Mouse (Mus musculus): ENCODE data around the gene Mlkl.

The Mlkl gene

DNA sequence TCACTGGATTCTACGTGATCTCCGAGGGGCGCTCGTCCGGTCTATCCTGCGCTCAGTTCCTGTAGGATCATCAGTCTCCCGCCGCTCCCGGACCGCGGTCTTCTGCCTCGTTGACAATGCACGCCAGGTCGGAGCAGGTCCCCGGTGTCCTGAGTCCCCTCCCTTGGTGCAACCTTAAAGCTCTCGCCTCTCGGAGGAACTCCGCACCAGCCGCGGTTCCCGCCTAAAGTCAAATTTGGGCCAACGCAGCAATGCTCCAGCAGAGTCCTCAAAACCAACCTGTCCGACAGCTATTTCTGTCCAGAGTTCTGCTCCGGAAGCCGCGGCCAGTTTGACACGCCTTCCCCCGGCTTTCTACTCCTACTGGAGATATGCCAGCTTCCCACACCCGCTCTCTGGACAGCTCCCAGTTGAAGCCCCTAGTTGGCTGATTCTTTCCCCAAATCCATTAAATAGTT, at the start of gene Mlkl:
TSS of gene Mlkl (minus strand) at position 288 of the 458 bp plus-strand sequence.
- CTCF ChIA-PET: no interaction called here

DNA sequence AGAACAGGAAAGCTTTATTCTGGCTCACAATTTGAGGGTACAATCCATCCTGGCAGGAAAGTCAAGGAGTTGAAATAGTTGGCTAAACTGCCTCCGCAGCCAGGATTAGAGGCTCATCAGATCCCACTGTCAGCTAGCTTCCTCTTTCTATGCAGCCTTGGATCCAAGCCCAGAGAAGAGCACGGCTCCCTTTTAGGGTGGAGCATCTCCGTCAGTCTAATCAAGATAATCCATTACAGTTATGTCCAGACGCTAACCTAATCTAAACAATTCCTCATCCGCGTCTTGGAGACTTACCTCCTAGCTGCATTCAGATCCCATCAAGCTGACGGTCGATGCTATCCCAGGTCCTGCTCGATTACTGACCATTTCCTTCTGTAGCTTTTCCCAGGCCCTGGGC, 47.9 kb upstream of the Mlkl start:
- CTCF ChIA-PET: no interaction called here

DNA sequence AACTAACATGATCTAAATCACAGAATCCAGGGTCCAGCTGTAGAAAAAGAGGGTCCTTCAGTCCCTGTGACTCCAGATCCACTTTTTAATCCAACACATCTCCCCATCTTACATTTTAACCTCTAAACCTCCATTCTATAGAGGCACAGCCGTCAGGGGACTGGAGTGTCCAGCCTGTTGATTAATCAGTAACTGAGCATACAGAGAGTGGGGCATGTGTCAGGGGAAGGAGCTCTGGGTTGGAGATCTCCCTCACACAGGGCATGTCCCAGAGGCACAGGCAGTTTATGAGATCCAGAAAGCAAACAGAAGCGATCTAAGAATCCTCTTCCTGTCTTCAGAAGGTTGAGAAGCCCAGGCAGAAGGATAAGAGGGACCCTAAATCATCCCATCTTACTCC, 46.7 kb upstream of the Mlkl start:
- CTCF ChIA-PET: no interaction called here

- CTCF ChIA-PET: no interaction called here
These were observed 37.2 kb upstream of the Mlkl start for GRCm38 (mm10) chr8:111375192-111375591.

- CTCF ChIA-PET: no interaction called here
These were observed 31.7 kb upstream of the Mlkl start for GRCm38 (mm10) chr8:111369711-111370110.

DNA sequence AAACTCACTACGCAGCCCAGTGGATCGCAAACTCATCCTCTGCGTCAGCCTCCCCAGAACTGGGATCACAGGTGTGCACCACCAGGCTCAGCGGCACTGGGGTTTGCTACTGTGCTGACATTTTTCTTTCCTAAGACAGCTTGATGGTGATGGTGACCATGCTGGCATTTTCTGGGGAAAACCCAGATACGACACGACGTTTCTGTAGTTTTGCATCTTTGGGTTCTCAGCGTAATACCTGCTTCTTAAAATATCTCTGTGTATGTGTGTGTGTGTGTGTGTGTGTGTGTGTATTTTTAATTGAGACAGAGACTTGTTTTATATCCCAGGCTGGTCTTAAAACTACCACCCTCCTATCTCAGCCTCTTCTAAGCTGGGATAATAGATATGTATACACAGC, 29.4 kb upstream of the Mlkl start:
- CTCF ChIA-PET: no interaction called here

DNA sequence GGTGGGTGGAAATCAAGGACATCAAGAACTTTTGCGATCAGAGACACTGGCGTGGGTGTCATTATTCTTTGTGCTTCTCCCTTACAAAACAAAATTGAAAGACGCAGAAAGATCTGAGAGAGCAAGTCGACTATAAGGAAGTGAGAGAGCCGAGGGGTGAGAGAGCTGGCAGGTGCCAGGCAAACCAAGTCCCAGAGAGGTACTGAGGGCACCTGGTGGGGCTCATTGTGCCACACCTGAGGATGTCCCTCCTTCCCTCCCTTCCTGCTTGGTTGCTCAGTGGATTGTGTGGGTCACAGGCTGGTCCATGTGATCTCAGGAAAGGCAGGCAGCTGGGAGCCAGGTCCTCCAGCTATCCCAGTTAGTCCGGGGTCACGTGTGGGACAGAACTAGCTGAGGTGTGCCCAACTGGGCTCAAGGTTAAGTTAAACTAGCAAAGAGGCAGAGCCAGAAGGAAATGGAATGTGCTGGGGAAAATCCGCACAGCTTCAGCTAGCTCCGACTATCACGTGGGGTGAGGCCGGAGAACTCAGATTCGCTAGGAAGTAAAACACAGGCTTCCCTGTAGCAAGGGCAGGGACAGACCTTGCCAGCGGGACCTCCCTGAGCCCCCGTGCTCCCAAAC, 28.7 kb upstream of the Mlkl start:
- CTCF ChIA-PET: no interaction called here

DNA sequence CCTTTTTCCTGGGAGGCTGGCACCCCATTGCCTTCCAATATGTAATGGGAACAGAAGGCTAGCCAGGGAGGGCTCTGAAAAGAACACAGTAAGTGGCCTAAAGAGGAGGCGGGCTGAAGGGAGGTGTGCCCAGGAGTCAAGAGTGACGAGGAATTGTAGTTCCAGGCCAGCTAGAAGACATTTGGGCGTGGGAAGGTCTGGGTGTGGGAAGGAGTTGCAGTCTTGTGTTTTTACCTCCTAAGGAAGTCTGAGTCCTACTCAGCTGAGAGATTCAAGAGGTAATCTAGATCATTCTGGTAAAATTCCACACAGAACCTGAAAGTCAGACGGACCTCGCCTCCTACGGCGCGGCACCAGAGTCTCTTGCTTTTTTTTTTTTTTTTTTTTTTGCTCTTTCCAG, 25.5 kb upstream of the Mlkl start:
- CTCF ChIA-PET: no interaction called here

GRCm38 (mm10) chr8:111360579-111361209, 22.7 kb upstream of the Mlkl start:
- CTCF ChIA-PET: no interaction called here

- CTCF ChIA-PET: no interaction called here
These were observed 22.0 kb upstream of the Mlkl start for GRCm38 (mm10) chr8:111359936-111360335.

DNA sequence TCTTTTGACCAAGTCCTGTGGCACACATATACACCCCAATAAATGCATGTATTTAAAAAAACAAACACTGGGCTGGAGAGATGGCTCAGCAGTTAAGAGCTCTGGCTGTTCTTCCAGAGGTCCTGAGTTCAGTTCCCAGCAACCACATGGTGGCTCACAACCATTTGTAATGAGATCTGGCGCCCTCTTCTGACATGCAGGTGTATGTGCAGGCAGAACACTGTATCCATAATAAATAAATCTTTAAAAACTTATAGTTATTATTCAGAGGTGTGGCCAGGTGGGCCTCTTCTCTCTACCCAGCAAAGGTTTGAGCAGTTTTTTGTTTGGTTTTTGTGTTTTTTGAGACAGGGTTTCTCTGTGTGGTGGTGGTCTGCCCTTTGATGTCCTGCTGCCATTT, 20.9 kb upstream of the Mlkl start:
- CTCF ChIA-PET: no interaction called here

DNA sequence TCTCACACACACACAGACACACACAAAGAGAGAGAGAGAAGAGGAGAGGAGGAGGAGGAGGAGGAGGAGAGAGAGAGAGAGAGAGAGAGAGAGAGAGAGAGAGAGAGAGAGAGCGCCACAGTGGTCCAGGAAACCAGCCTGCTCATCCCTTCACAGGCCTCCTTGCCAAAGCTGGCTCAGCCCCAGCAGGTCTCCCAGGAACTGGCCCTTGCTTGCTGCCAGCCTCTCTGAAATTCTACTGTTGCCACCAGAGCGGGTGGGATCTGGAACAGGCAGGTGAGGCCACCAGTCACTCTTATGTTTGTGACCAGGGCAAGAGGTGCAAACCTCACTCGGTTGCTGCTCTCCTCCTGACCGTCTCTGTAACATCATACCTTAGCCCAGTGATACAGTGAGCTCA, 19.5 kb upstream of the Mlkl start:
- CTCF ChIA-PET: no interaction called here

- CTCF ChIA-PET: no interaction called here
These were observed 15.5 kb upstream of the Mlkl start for GRCm38 (mm10) chr8:111353497-111353896.

DNA sequence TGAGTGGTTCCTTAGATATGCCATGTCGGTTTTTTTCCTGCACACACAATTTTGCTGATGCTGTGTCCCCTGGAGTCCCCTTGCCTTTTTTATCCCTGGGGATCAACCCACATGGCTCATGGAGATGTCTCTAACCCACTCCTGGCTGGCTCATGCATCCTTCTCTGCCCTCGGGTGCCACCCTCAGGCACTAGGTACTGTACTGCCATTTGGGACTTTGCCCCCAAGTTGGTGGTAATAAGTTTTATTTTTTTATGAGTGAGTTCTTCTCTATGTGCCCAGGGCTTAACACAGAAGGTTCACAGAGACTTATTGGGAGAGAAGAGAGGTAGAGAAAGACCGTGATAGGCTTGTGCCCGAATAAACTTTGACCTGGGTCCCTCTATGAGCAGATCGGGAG, 14.3 kb upstream of the Mlkl start:
- CTCF ChIA-PET: no interaction called here

- CTCF ChIA-PET: no interaction called here
These were observed 12.6 kb upstream of the Mlkl start for GRCm38 (mm10) chr8:111350577-111350976.

DNA sequence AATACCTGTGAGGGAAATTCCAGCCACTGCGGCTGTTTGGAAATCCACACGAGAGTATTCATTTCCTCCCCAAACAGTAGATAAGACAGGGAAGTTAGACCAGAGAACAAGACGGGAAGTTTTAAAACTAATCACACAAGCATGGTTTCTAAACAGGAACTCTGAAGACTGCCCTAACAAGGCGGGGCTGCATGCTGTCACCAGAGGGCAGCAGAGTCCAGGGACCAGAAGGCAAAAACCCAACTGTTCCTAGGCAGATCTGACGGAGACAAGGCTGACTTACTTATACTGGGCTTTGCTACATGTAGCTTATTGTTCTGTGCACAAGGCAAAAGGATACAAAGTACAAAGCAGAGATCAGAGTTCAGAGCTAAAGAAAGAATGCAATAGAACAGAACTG, 5.2 kb upstream of the Mlkl start:
- CTCF ChIA-PET: interaction anchor here (1.1 to 2.1 kb wide), 2 partner anchors 19 to 96 kb away, joined by 3 to 11 read pairs; no protein-coding TSS in a partner anchor

DNA sequence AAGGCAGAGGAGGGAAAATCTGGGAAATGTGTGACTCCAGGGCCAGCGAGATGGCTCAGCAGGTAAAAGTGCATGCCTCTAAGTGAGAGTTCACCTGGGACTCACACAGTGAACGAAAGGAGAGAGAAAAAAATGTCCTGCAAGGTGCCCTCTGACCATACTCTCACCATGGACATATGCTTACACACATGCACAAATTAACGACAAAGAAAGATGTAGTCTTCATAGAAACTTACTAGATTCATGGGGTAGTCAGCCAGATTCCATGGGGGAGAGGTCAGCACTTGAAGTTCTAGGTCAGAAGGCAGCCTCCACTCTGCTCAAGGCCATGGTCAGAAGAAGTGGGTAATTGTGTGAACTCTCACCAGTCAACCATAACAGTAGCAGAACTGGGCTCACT, 2.2 kb upstream of the Mlkl start:
- CTCF ChIA-PET: no interaction called here

GRCm38 (mm10) chr8:111338370-111339208, 612 bp upstream of the Mlkl start:
- CTCF ChIA-PET: interaction anchor here (0.7 to 0.8 kb wide), 3 partner anchors 93 to 664 kb away, joined by 3 to 5 read pairs (median 4); no protein-coding TSS in a partner anchor

GRCm38 (mm10) chr8:111337311-111337889, 577 bp downstream of the Mlkl start:
- CTCF ChIA-PET: no interaction called here

DNA sequence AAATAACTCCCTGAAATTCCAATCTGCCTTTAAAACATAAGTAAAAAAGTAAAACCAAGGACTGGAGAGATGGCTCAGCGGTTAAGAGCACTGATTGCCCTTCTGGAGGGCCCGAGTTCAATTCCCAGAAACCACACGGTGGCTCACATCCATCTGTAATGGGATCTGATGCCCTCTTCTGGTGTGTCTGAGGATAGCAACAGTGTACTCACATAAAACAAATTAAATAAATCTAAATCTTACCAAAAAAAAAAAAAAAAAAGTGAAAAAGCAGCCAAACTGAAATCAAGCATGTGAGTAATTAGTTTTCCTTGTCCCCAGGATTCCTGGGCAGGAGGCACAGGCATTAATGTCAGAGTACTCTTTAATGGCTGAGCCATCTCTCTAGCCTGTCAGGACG, 1.3 kb downstream of the Mlkl start:
- CTCF ChIA-PET: no interaction called here

DNA sequence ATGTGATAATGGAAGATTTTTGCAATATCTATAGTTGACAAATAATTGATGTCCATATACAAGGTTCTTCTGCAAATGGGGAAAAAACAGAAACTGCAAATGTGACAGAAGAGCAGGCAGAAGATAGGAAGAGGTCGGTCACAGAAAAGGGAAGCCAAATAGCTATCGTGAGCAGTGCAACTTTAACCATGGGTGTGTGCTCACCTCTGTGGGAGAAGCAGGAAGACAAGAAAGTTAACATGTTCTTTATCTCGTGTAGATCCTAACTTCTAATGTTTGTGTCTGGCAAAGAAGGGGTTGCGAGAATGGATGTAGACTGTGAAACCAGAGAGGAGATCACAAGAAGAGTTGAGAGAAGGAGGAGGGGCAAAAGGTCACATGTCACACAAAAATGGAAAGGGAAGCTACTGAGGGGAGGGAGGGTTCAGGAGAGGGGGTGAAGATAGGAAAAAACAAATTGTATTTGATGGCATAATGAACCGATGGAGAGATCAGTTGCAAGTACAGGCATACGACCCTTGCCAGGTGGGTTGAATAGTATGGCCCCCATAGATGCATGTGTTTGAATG, 12.7 kb downstream of the Mlkl start:
- CTCF ChIA-PET: no interaction called here

DNA sequence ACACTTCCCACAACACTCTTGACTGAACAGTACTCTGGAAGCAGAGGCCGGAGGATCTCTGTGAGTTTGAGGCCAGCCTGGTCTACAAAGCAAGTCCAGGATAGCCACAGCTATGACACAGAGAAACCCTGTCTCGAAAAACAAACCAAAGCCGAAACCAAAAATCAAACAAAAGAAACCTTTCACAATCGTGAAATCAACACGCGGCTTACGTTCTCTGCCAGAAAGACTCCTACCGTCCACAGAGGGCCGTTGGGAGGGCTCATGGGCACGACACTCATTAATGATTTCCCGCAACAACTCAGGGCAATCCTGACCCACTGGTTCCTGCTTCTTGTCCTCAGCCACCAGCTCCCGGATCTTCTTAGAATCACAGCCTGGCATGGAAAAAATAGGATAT, 23.2 kb downstream of the Mlkl start:
- CTCF ChIA-PET: interaction anchor here (0.6 kb wide), 1 partner anchor 16 kb away, joined by 9 read pairs; no protein-coding TSS in a partner anchor

Measured in spleen, embryonic (tissue).